Mouse (Mus musculus) CD8-positive naive resting alpha-beta T cell, adult 57 days (primary cell): ENCODE results near the gene Skint4. TPM values are rescaled to one million over a fixed set of nuclear protein-coding genes. Genes with fewer than 3 reads are reported as not detected.

Source experiments
- total RNA-seq: library from RNA; stranded (reverse); gene quantifications from one replicate; pipeline ENCODE4 v1.2.4, GENCODE M21; 2023

The Skint4 gene
- not detected for total RNA-seq

DNA sequence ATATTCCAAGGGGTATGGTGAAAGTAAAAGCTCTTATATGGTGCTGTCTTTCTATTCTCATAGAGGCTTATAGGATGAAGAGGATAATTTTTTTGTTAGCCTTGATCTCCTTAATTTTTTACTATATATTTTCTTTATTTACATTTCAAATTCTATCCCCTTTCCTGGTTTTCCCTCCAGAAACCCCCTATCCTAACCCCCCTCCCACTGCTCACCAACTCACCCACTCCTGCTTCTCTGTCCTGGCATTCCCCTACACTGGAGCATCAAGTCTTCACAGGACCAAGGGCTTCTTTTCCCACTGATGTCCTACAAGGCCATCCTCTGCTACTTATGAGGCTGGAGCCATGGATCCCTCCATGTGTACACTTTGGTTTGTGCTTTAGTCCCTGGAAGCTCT, at the start of gene Skint4:
Skint4 (plus strand) TSS at position 301 of the 400 bp plus-strand sequence.

Other genes with a start within 250 kb of the Skint4 start
- not detected for gene Slc5a9, start 169.1 kb upstream of the Skint4 start, total RNA-seq
- gene Skint8, start 152.6 kb upstream of the Skint4 start, total RNA-seq, result not detected
- not detected for gene Skint7, start 99.1 kb upstream of the Skint4 start, total RNA-seq
- gene Skint1, start 65.7 kb upstream of the Skint4 start, total RNA-seq, result not detected
- 0.12 TPM for gene Skint3, start 160.2 kb downstream of the Skint4 start, total RNA-seq